ENCODE assay signal across 8 mouse cellular contexts in the genomic region with DNA sequence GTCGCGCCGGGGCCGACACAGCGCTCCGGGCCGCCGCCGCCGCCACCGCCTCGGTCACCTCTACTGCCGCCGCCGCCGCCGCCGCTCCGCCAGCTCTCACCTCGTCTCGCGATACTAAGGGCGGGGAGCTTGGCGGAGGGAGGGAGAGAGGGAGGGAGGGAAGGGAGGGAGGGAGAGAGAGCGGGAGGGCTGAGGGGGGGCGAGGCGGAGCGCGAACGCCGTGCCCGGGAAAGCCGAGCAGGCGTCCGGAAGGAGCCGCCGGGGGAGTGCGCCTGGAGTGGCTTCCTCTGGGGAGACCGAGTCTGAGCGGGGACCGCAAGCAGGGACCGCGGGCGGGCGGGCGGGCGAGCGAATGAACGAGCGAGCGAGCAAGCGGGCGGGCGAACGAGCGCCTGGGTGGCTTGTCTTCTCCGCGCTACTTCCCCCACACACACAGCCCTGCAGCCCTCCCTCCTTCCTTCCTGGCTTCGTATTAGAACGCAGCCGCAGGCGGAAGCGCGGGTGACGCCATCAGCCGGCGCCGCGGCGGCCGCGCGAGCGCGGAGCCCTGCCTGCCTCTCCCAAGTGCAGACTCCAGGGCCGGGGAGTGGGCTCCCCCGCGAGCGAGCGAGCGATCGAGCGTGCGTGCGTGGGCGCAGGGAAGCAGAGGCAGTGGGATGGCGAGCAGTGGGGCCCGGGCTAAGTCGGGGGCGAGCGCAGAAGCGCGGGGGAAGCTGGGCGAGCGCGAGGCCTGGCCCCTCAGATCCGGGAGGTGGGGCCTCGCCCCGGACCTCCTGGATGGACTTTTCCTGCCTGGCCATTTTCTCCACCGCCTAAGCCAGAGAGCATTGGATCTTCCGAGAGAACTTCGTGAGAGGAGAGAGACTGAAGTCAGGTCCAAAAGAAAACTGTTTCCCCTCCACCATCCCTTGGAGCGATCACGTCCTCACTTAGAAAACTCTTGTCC. TPM values are rescaled to one million over a fixed set of nuclear protein-coding genes. Genes with fewer than 3 reads are reported as not detected.
A peak's percentile ranks its signal among the peaks of the same experiment; 100 is the strongest.
DNase-seq lines count a peak whose midpoint lies in the region; ATAC-seq and TF ChIP-seq lines count a peak whose summit lies in the region.

A gene (minus strand): TSS at position 457 of the 946 bp plus-strand sequence.

- H3K27ac ChIP-seq in forebrain, embryonic 13.5 days = peak within 1 kb of the TSS; percentile 99
- H3K27ac ChIP-seq in neural tube, embryonic 15.5 days (replicated peaks) = peak within 1 kb of the TSS; percentile 100

- intact Hi-C loops in heart, postnatal 10 days (cut with DNase I) = loop anchor here (1.0 to 5.0 kb wide), 2 partner anchors 142 to 164 kb away; a partner anchor contains a TSS

- H3K9ac ChIP-seq in forebrain, embryonic 13.5 days = peak within 1 kb of the TSS; percentile 93
- peak within 1 kb of the TSS; percentile 94 for H3K9ac ChIP-seq in neural tube, embryonic 15.5 days (replicated peaks)

- peaks cover 3% of the 10 kb centered on the region for H3K9me3 ChIP-seq in E14TG2a.4 (ENCODE audit: low read length)
- 0 out of 2 replicates have a peak, but pooled peaks cover 3% of the 10 kb centered on the region for H3K9me3 ChIP-seq in forebrain, embryonic 13.5 days (replicated peaks)
- H3K9me3 ChIP-seq in neural tube, embryonic 15.5 days (replicated peaks) = no peaks in the 10 kb centered on the region; the same call in 1 of the 2 replicates

- no peak for TF ChIP-seq CTCF in E14TG2a.4 (conservative IDR thresholded peaks at IDR 0.05; ENCODE audit: low read length)

- H3K4me3 ChIP-seq in E14TG2a.4 (replicated peaks; ENCODE audit: low read length) = peak within 1 kb of the TSS; percentile 94
- peak within 1 kb of the TSS; percentile 90 for H3K4me3 ChIP-seq in forebrain, embryonic 13.5 days
- peak within 1 kb of the TSS; percentile 91 for H3K4me3 ChIP-seq in neural tube, embryonic 15.5 days (replicated peaks)

- peak; percentile 82 for DNase-seq in c-Kit-positive CD71-positive TER-119-positive erythroid progenitor cells, embryonic 14.5 days (ENCODE audit: low spot score)
- peak; percentile 92 for DNase-seq in heart, postnatal 10 days
- DNase-seq in layer of hippocampus, adult 11-12 months (ENCODE audit: low spot score) = peak; percentile 90
- peak; percentile 89 to 90 for DNase-seq in lung, adult 18-20 months
- DNase-seq in testis, postnatal 14 days (ENCODE audit: low spot score) = peak; percentile 92

- peaks cover 26% of the 10 kb centered on the region for H3K36me3 ChIP-seq in E14TG2a.4 (ENCODE audit: insufficient read depth, low read length)
- no peaks in the 10 kb centered on the region for H3K36me3 ChIP-seq in forebrain, embryonic 13.5 days (ENCODE audit: poor library complexity, severe bottlenecking)
- no peaks in the 10 kb centered on the region for H3K36me3 ChIP-seq in neural tube, embryonic 15.5 days

- peak; percentile 96 for ATAC-seq in forebrain, embryonic 13.5 days
- ATAC-seq in neural tube, embryonic 15.5 days (ENCODE audit: low FRiP score) = peak; percentile 95

- peaks cover 43% of the 10 kb centered on the region for H3K4me1 ChIP-seq in E14TG2a.4 (replicated peaks; ENCODE audit: low read depth, low read length)
- peaks cover 38% of the 10 kb centered on the region for H3K4me1 ChIP-seq in forebrain, embryonic 13.5 days
- peaks cover 31% of the 10 kb centered on the region for H3K4me1 ChIP-seq in neural tube, embryonic 15.5 days

- under 1% methylated on average over 66 of the region's 104 CpGs for WGBS in forebrain, embryonic 13.5 days
- WGBS in neural tube, embryonic 15.5 days = under 1% methylated on average over 71 of the region's 104 CpGs

- H3K4me2 ChIP-seq in forebrain, embryonic 13.5 days = peak within 1 kb of the TSS; percentile 82
- peak within 1 kb of the TSS; percentile 76 for H3K4me2 ChIP-seq in neural tube, embryonic 15.5 days

- H3K27me3 ChIP-seq in E14TG2a.4 (ENCODE audit: insufficient read depth, low read length) = no peaks in the 10 kb centered on the region
- no peaks in the 10 kb centered on the region for H3K27me3 ChIP-seq in forebrain, embryonic 13.5 days
- H3K27me3 ChIP-seq in neural tube, embryonic 15.5 days (replicated peaks) = no peaks in the 10 kb centered on the region

RNA-seq across cellular contexts. Expression of the gene that starts here (rescaled TPM):
- 28.8 and 30.7 TPM in 2 replicates for polyA plus RNA-seq in forebrain, embryonic 13.5 days (2015; fragmentation: Nextera tagmentation; extraction: Ambion mirVana)
- total RNA-seq in heart, postnatal 10 days (2021) = 10 to 100 TPM; 82.1 to 82.4 TPM
- 25.8 and 27.3 TPM in 2 replicates for polyA plus RNA-seq in neural tube, embryonic 15.5 days (2015; fragmentation: Nextera tagmentation; extraction: Ambion mirVana)

Comparison
In these comparisons a context has a peak if more than half of its experiments do, and no peak if none do; other contexts are left out.
1. Peak in every context shown above with its lines: DNase-seq, ATAC-seq, H3K4me3 ChIP-seq and H3K27ac ChIP-seq.